10 mouse cellular contexts compared by ENCODE assay signal in the genomic region with DNA sequence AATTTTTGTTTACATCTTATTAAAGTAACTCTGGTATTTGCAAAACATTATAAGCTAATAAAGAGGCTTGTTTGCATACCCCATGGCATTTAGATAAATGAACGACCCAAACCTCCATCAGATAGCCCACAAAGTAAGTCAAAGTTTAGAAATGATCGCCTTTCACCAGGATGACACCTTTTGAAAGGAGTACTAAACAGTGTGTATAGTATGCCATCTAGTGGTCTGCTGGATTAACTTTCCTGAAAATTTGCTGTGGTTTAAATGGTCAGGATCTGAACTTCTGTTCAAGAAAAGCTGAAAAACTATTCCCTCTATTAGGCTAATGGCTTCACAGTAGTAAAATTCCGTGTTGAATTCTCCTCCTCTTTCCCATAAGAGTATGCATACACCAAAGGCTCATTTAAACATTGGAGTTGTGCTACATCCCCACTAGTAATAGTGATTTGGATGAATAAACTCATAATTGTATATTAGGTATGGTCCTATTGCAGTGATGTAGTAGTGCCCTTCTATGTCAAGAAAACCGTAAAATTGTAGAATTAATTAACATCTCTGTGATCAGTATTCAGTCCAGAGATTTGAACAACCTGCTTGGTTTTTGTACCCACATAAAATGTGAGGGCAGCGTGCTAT. TPM values are rescaled to one million over a fixed set of nuclear protein-coding genes. Genes with fewer than 3 reads are reported as not detected.
DNase-seq lines count a peak whose midpoint lies in the region; ATAC-seq lines count a peak whose summit lies in the region.
"Had no signal": no experiment of that assay in that cellular context is flagged by ENCODE, and none has a peak within 500 bp of the region (broad histone marks: within the 10 kb centered on the region; RNA-seq: fewer than 3 reads in every experiment).

No protein-coding gene starts in this region.

- no peak overlapping the region for H3K4me2 ChIP-seq in forebrain, embryonic 11.5 days (ENCODE audit: low read depth, low read length, severe bottlenecking)
- H3K4me2 ChIP-seq in neural tube, embryonic 11.5 days (ENCODE audit: low read depth), result no peak overlapping the region
- no peak overlapping the region for H3K4me2 ChIP-seq in hindbrain, embryonic 15.5 days

- H3K4me1 ChIP-seq in forebrain, embryonic 11.5 days (replicated peaks; ENCODE audit: control insufficient read depth, insufficient read depth, low read length), result no peaks in the 10 kb centered on the region
- H3K4me1 ChIP-seq in forebrain, embryonic 10.5 days, result peaks cover 10% of the 10 kb centered on the region
- no peaks in the 10 kb centered on the region for H3K4me1 ChIP-seq in neural tube, embryonic 11.5 days (ENCODE audit: control insufficient read depth, insufficient read depth, low read length)
- H3K4me1 ChIP-seq in hindbrain, embryonic 15.5 days (replicated peaks), result no peaks in the 10 kb centered on the region

- 41% methylated on average over 5 of the region's 5 CpGs for WGBS in forebrain, embryonic 11.5 days
- WGBS in forebrain, embryonic 10.5 days, result 44% methylated on average over 5 of the region's 5 CpGs
- WGBS in neural tube, embryonic 11.5 days, result 40% methylated on average over 5 of the region's 5 CpGs
- 35% methylated on average over 5 of the region's 5 CpGs for WGBS in hindbrain, embryonic 15.5 days

- H3K9me3 ChIP-seq in forebrain, embryonic 11.5 days (ENCODE audit: control insufficient read depth, low read length), result no peaks in the 10 kb centered on the region
- no peaks in the 10 kb centered on the region for H3K9me3 ChIP-seq in forebrain, embryonic 10.5 days
- no peaks in the 10 kb centered on the region for H3K9me3 ChIP-seq in neural tube, embryonic 11.5 days (ENCODE audit: control insufficient read depth, low read length)
- H3K9me3 ChIP-seq in hindbrain, embryonic 15.5 days, result no peaks in the 10 kb centered on the region

- H3K4me3 ChIP-seq in forebrain, embryonic 11.5 days (ENCODE audit: low read depth, low read length), result no peak overlapping the region
- H3K4me3 ChIP-seq in forebrain, embryonic 10.5 days, result no peak overlapping the region
- H3K4me3 ChIP-seq in neural tube, embryonic 11.5 days (ENCODE audit: low read depth, low read length), result no peak overlapping the region
- no peak overlapping the region for H3K4me3 ChIP-seq in hindbrain, embryonic 15.5 days

- ATAC-seq in forebrain, embryonic 11.5 days (replicated peaks; ENCODE audit: low FRiP score), result peak; percentile 79
- ATAC-seq in neural tube, embryonic 11.5 days (ENCODE audit: insufficient read depth, low FRiP score, low TSS enrichment), result no peak
- peak; percentile 61; the same call in 1 of the 2 replicates for ATAC-seq in hindbrain, embryonic 15.5 days (ENCODE audit: low FRiP score, low read depth)
- ATAC-seq in megakaryocyte, adult 5-6 weeks (ENCODE audit: poor library complexity, severe bottlenecking), result no peak

- H3K27me3 ChIP-seq in forebrain, embryonic 11.5 days (ENCODE audit: control insufficient read depth, insufficient read depth, low read length), result no peaks in the 10 kb centered on the region
- no peaks in the 10 kb centered on the region for H3K27me3 ChIP-seq in forebrain, embryonic 10.5 days (ENCODE audit: poor library complexity, severe bottlenecking)
- H3K27me3 ChIP-seq in neural tube, embryonic 11.5 days (ENCODE audit: control insufficient read depth, insufficient read depth, low read length), result peaks cover 5% of the 10 kb centered on the region
- no peaks in the 10 kb centered on the region for H3K27me3 ChIP-seq in hindbrain, embryonic 15.5 days

- H3K9ac ChIP-seq in forebrain, embryonic 11.5 days (ENCODE audit: low read length), result no peak overlapping the region
- H3K9ac ChIP-seq in neural tube, embryonic 11.5 days (ENCODE audit: low read length), result no peak overlapping the region
- no peak overlapping the region for H3K9ac ChIP-seq in hindbrain, embryonic 15.5 days

- no peaks in the 10 kb centered on the region for H3K36me3 ChIP-seq in forebrain, embryonic 11.5 days (ENCODE audit: control insufficient read depth, insufficient read depth, low read length)
- no peaks in the 10 kb centered on the region for H3K36me3 ChIP-seq in forebrain, embryonic 10.5 days (replicated peaks)
- no peaks in the 10 kb centered on the region for H3K36me3 ChIP-seq in neural tube, embryonic 11.5 days (ENCODE audit: control insufficient read depth, insufficient read depth, low read length)
- H3K36me3 ChIP-seq in hindbrain, embryonic 15.5 days, result no peaks in the 10 kb centered on the region

- no peak for DNase-seq in forebrain, embryonic 11.5 days (ENCODE audit: low spot score)
- no peak for DNase-seq in forebrain, embryonic 10.5 days (ENCODE audit: extremely low spot score, low spot score)
- peak; percentile 15 for DNase-seq in neural tube, embryonic 11.5 days (ENCODE audit: low spot score)
- no peak for DNase-seq in neural tube, embryonic 10.5 days (ENCODE audit: extremely low spot score, low spot score)
- no peak for DNase-seq in urinary bladder, postnatal 14 days (ENCODE audit: low spot score)
- DNase-seq in right cerebral cortex, adult 2 months (ENCODE audit: low spot score in 2 of 2), result no peak

- H3K27ac ChIP-seq in forebrain, embryonic 11.5 days (ENCODE audit: low read depth, low read length), result no peak overlapping the region
- H3K27ac ChIP-seq in forebrain, embryonic 10.5 days, result no peak overlapping the region
- no peak overlapping the region for H3K27ac ChIP-seq in neural tube, embryonic 11.5 days (ENCODE audit: low read depth, low read length)
- no peak overlapping the region for H3K27ac ChIP-seq in hindbrain, embryonic 15.5 days (replicated peaks)

RNA-seq across cellular contexts. Expression of gene Crisp4, which starts 38.9 kb away (rescaled TPM):
- polyA plus RNA-seq in forebrain, embryonic 11.5 days (2014; fragmentation: Nextera tagmentation; extraction: Ambion mirVana), result not detected in 2 replicates
- not detected in 2 replicates for polyA plus RNA-seq in forebrain, embryonic 10.5 days (2016; fragmentation: Nextera tagmentation; extraction: Ambion mirVana)
- not detected in 2 replicates for polyA plus RNA-seq in neural tube, embryonic 11.5 days (2014; fragmentation: Nextera tagmentation; extraction: Ambion mirVana)
- polyA plus RNA-seq in hindbrain, embryonic 15.5 days (2015; fragmentation: Nextera tagmentation; extraction: Ambion mirVana), result not detected in 2 replicates
- total RNA-seq in megakaryocyte, adult 5-6 weeks (2015), result not detected in 2 replicates
- total RNA-seq in megakaryocyte, adult 5-6 weeks (2017), result not detected in 2 replicates
- total RNA-seq: heart, postnatal 25 days had no signal
- polyA plus RNA-seq: liver, embryonic 16.5 days had no signal

Comparison
In these comparisons a context has a peak if more than half of its experiments do, and no peak if none do; other contexts are left out.
1. ATAC-seq: peak in forebrain, embryonic 11.5 days (single experiment) and hindbrain, embryonic 15.5 days (single experiment); none in neural tube, embryonic 11.5 days (single experiment) and megakaryocyte, adult 5-6 weeks (single experiment).